Mouse (Mus musculus) bone marrow, adult 2 months (tissue): ENCODE data around the gene Thoc3.

Experiments used
- CTCF ChIP-seq: fragments of 200-500 bp; IDR thresholded peaks from 2 replicates; pipeline ENCODE4 v1.5.1; 2011; ENCODE audit warnings: low read length, control low read depth; ENCODE audit not compliant: control insufficient read depth, insufficient read depth
- POLR2A ChIP-seq: fragments of 200-500 bp; IDR thresholded peaks from 2 replicates; pipeline ENCODE4 v1.6.1; 2011; ENCODE audit warnings: low read depth, mild to moderate bottlenecking, control low read depth, low read length, borderline replicate concordance; ENCODE audit not compliant: control insufficient read depth

GRCm38 (mm10) chr13:54415059-54415458 lies 53.6 kb downstream of the Thoc3 start:
- TF ChIP-seq POLR2A (no peak), CTCF (no peak)
